Mouse (Mus musculus) myocyte (in vitro differentiated cells): ENCODE results near the gene Parn. TPM values are rescaled to one million over a fixed set of nuclear protein-coding genes. Genes with fewer than 3 reads are reported as not detected.
A peak's percentile ranks its signal among the peaks of the same experiment; 100 is the strongest.

Experiments used
- H3K27me3 ChIP-seq: one replicate; pipeline ENCODE4 v1.6.1; 2011; ENCODE audit not compliant: control insufficient read depth, insufficient read depth, insufficient read length
- H3K36me3 ChIP-seq: one replicate; pipeline ENCODE4 v1.6.1; 2011; ENCODE audit not compliant: control insufficient read depth, insufficient read depth
- H3K4me2 ChIP-seq: one replicate; pipeline ENCODE4 v1.6.1; 2011; ENCODE audit warnings: low read depth, control low read depth
- H3K4me3 ChIP-seq: one replicate; pipeline ENCODE4 v1.5.1; 2011; ENCODE audit warnings: mild to moderate bottlenecking, control low read depth, moderate library complexity
- H3K79me2 ChIP-seq: one replicate; pipeline ENCODE4 v1.6.1; 2011; ENCODE audit not compliant: control insufficient read depth, insufficient read depth
- H3ac ChIP-seq: one replicate; pipeline ENCODE4 v1.6.1; 2011; ENCODE audit not compliant: control insufficient read depth, insufficient read length
- CEBPB ChIP-seq: IDR thresholded peaks from 2 replicates; pipeline ENCODE4 v1.6.1; 2011; ENCODE audit warnings: mild to moderate bottlenecking, moderate library complexity; ENCODE audit not compliant: poor library complexity, insufficient read depth, severe bottlenecking
- E2F4 ChIP-seq: IDR thresholded peaks from one replicate; pipeline ENCODE4 v1.6.1; 2011; ENCODE audit warnings: mild to moderate bottlenecking, control low read depth, moderate library complexity; ENCODE audit not compliant: insufficient read depth
- MAX ChIP-seq: IDR thresholded peaks from one replicate; pipeline ENCODE4 v1.6.1; 2011; ENCODE audit warnings: low read depth, mild to moderate bottlenecking, control low read depth
- MYOD1 ChIP-seq, 3 experiments: IDR thresholded peaks; one replicate each; pipeline ENCODE4 v1.6.1; 2011; ENCODE audit warnings: control low read depth in 2 of 3, low read depth in 2 of 3, mild to moderate bottlenecking in 2 of 3, moderate library complexity in 1 of 3; ENCODE audit not compliant: insufficient read length in 2 of 3, control insufficient read depth in 1 of 3
- MYOG ChIP-seq, 3 experiments: IDR thresholded peaks; one replicate each; pipeline ENCODE4 v1.6.1; 2011; ENCODE audit warnings: control low read depth in 2 of 3, low read depth in 2 of 3, mild to moderate bottlenecking in 2 of 3; ENCODE audit not compliant: insufficient read length in 2 of 3, control insufficient read depth in 1 of 3, insufficient read depth in 1 of 3
- POLR2A ChIP-seq: IDR thresholded peaks from one replicate; pipeline ENCODE4 v1.6.1; 2011; ENCODE audit warnings: low read depth, mild to moderate bottlenecking, control low read depth, moderate library complexity; ENCODE audit not compliant: insufficient read length
- POLR2AphosphoS2 ChIP-seq: IDR thresholded peaks from one replicate; pipeline ENCODE4 v1.6.1; 2011; ENCODE audit warnings: low read depth, control low read depth; ENCODE audit not compliant: insufficient read length
- REST ChIP-seq: IDR thresholded peaks from one replicate; pipeline ENCODE4 v1.6.1; 2011; ENCODE audit warnings: mild to moderate bottlenecking, control low read depth, moderate library complexity; ENCODE audit not compliant: insufficient read depth, insufficient read length
- SRF ChIP-seq: IDR thresholded peaks from one replicate; pipeline ENCODE4 v1.6.1; 2011; ENCODE audit warnings: low read depth; ENCODE audit not compliant: control insufficient read depth, insufficient read length
- TCF12 ChIP-seq: IDR thresholded peaks from one replicate; pipeline ENCODE4 v1.6.1; 2011; ENCODE audit warnings: mild to moderate bottlenecking, control low read depth; ENCODE audit not compliant: poor library complexity, insufficient read depth, severe bottlenecking
- TCF3 ChIP-seq: IDR thresholded peaks from one replicate; pipeline ENCODE4 v1.6.1; 2011; ENCODE audit warnings: low read depth, control low read depth; ENCODE audit not compliant: insufficient read length
- USF1 ChIP-seq: IDR thresholded peaks from one replicate; pipeline ENCODE4 v1.6.1; 2011; ENCODE audit warnings: low read depth, mild to moderate bottlenecking, control low read depth, moderate library complexity
- polyA plus RNA-seq: library from polyadenylated mRNA; unstranded; fragments of >200 nt; fragmentation: generic; extraction: Trizol; gene quantifications from one replicate; pipeline ENCODE4 v1.2.1, GENCODE M21; 2012; ENCODE audit warnings: missing spikeins

Gene Parn
- polyA plus RNA-seq, 1 experiment = 14.5 TPM

- Histone ChIP-seq H3K4me2 (no peak overlapping the region), H3ac (no peak overlapping the region), H3K36me3 (peaks cover 36% of the 10 kb centered on the region), H3K4me3 (no peak overlapping the region), H3K27me3 (no peaks in the 10 kb centered on the region), H3K79me2 (no peaks in the 10 kb centered on the region)
- TF ChIP-seq TCF12 (no peak), USF1 (no peak), REST (no peak), MYOG (IDR thresholded peaks at IDR 0.05; ENCODE audit: control insufficient read depth in 1 of 3, insufficient read depth in 1 of 3, insufficient read length in 2 of 3, low read depth in 2 of 3) (no peak), POLR2A (no peak), E2F4 (no peak), MYOD1 (IDR thresholded peaks at IDR 0.05; ENCODE audit: control insufficient read depth in 1 of 3, insufficient read length in 2 of 3, low read depth in 2 of 3) (no peak), SRF (no peak), MAX (no peak), TCF3 (no peak), CEBPB (no peak), POLR2AphosphoS2 (no peak)
These were observed 31.0 kb upstream of the Parn start for GRCm38 (mm10) chr16:13698998-13699397.

DNA sequence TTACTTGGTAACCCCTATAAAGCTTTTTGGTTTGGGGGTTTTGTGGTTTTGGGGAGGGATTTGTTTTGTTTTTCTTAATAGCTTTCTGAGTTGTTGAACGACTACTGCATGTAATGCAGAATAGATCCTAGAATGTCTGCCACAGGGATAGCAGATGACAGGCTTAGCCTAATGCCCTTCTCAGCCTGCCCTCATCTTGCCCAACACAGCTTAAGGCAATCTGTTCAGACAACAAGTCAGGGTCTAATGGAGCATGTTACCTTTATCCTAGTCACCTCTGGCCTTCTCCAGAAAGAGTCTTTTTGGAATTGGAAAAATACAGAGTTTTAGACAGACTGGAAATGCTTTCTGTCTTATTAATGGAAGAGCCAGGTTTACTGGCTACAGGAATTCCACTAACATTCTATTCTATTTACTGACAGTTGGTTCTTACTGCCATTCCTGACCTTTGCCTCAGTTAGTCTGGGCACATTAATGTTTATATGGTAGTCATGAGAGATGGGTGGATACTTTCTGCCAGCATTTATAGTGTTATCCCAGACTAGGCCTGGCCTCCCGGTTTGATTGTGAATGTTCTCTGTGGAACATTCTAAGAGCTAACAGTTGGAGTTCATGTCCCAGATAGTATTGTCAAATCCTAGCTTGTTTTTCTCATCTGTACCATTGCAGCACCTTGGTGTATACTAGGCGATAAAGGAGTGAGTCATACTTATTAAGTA is 10.8 kb upstream of the Parn start:
- H3K4me2 ChIP-seq = no peak overlapping the region
- no peaks in the 10 kb centered on the region for H3K27me3 ChIP-seq
- TF ChIP-seq CEBPB = no peak
- TF ChIP-seq MAX = no peak
- no peak for TF ChIP-seq POLR2AphosphoS2
- no peak for TF ChIP-seq TCF12
- no peak for TF ChIP-seq MYOD1 (IDR thresholded peaks at IDR 0.05; ENCODE audit: control insufficient read depth in 1 of 3, insufficient read length in 2 of 3, low read depth in 2 of 3)
- TF ChIP-seq MYOG (IDR thresholded peaks at IDR 0.05; ENCODE audit: control insufficient read depth in 1 of 3, insufficient read depth in 1 of 3, insufficient read length in 2 of 3, low read depth in 2 of 3) = no peak
- TF ChIP-seq E2F4 = no peak
- TF ChIP-seq REST = no peak
- TF ChIP-seq TCF3 = no peak
- TF ChIP-seq POLR2A = no peak
- no peak for TF ChIP-seq SRF
- TF ChIP-seq USF1 = no peak
- H3K4me3 ChIP-seq = no peak overlapping the region
- H3K36me3 ChIP-seq = peaks cover 5% of the 10 kb centered on the region
- H3K79me2 ChIP-seq = peaks cover 9% of the 10 kb centered on the region
- no peak overlapping the region for H3ac ChIP-seq

GRCm38 (mm10) chr16:13674511-13674910 is 6.5 kb upstream of the Parn start:
- H3K27me3 ChIP-seq = no peaks in the 10 kb centered on the region
- no peak overlapping the region for H3ac ChIP-seq
- H3K36me3 ChIP-seq = peaks cover 5% of the 10 kb centered on the region
- peaks cover 20% of the 10 kb centered on the region for H3K79me2 ChIP-seq
- H3K4me2 ChIP-seq = no peak overlapping the region
- H3K4me3 ChIP-seq = no peak overlapping the region
- no peak for TF ChIP-seq POLR2AphosphoS2
- TF ChIP-seq E2F4 = no peak
- no peak for TF ChIP-seq MAX
- TF ChIP-seq REST = no peak
- TF ChIP-seq MYOG (IDR thresholded peaks at IDR 0.05; ENCODE audit: control insufficient read depth in 1 of 3, insufficient read depth in 1 of 3, insufficient read length in 2 of 3, low read depth in 2 of 3) = no peak
- no peak for TF ChIP-seq CEBPB
- TF ChIP-seq MYOD1 (IDR thresholded peaks at IDR 0.05; ENCODE audit: control insufficient read depth in 1 of 3, insufficient read length in 2 of 3, low read depth in 2 of 3) = no peak
- no peak for TF ChIP-seq POLR2A
- TF ChIP-seq USF1 = no peak
- no peak for TF ChIP-seq TCF12
- TF ChIP-seq TCF3 = no peak

DNA sequence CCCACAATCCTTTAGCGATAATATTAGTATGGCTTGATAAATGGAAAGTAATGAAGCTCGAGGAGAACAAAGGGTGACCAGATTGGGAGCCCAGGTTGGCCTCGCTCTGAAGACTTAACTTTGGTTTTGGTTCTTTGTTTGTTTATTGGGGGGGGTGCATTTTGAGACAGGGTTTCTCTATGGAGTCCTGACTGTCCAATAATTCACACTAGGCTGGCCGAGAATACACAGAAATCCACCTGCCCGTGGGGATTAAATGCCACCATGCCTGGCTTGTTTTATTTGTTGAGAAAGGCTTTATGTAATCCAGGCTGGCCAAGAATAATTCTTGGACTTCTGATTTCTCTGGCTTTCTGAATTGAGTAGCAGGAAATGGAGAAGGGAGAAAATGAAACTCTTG is 5.1 kb upstream of the Parn start:
- H3K4me2 ChIP-seq = peak overlapping the region; percentile 92
- H3K27me3 ChIP-seq = no peaks in the 10 kb centered on the region
- TF ChIP-seq TCF12 = no peak
- H3K4me3 ChIP-seq = peak overlapping the region; percentile 92
- H3K36me3 ChIP-seq = peaks cover 5% of the 10 kb centered on the region
- no peak overlapping the region for H3ac ChIP-seq
- H3K79me2 ChIP-seq = peaks cover 20% of the 10 kb centered on the region

DNA sequence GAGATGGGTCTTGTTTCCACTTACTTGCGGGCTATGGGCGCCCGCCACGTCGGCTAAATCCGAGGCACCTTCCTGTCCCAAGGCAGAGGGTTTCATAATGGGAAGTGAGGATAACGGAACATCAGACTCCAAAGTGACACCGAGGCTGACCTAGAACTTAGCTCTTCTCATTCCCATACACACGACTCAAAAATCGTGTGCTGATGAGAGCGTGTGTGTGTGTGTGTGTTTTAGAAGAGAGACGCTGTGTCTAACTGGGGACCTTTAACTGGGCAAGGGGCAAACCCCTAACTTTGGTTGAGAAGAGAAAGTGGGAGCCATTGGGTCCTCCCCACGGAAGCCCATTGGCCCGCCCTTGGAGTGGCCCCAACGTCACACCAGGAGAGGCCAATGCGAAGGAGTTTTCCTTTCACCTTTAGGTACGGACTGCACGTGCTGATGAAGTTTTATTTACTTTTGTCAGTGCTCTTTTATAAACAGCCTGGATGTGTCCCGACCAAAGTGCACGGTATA is 4.5 kb upstream of the Parn start:
- peak overlapping the region; percentile 92 for H3K4me2 ChIP-seq
- peaks cover 20% of the 10 kb centered on the region for H3K79me2 ChIP-seq
- no peak for TF ChIP-seq CEBPB
- no peak for TF ChIP-seq MYOD1 (IDR thresholded peaks at IDR 0.05; ENCODE audit: control insufficient read depth in 1 of 3, insufficient read length in 2 of 3, low read depth in 2 of 3)
- peak; percentile 20 for TF ChIP-seq POLR2A
- H3K4me3 ChIP-seq = peak overlapping the region; percentile 92
- H3ac ChIP-seq = peak overlapping the region; percentile 78
- H3K36me3 ChIP-seq = peaks cover 5% of the 10 kb centered on the region
- H3K27me3 ChIP-seq = no peaks in the 10 kb centered on the region
